Mouse (Mus musculus) right cerebral cortex, postnatal 14 days (tissue): ENCODE measurements around the gene Gm49354.
"Not testable (repeated sequence)": the region's sequence is repeated elsewhere in the genome, so short reads cannot be mapped to it uniquely, and the experiment has no call there.

ENCODE experiments used
- DNase-seq: peaks from one replicate; pipeline ENCODE4 v3.0.0; 2022

The Gm49354 gene

DNA sequence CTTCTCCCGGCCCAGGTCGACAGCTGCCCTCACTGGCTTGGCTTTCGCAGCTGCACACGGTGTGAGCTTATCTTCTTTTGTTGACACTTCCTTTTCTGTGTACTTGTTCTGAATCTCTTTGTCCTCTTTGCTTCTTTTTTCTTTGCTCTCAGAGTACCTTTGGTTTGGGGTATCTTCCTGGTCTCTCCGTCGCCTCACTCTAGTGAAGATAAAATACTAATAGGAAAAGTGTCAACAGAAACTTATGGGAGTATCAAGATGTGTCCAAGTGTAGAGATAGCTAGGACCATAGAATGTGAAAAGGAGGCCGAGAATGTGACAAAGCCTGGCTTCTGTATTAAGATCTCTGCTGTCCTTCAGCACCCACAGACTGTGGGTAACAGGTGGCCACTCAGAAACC is at the start of gene Gm49354:
Gene Gm49354 (minus strand): TSS at position 101 of the 400 bp plus-strand sequence.
- no peak for DNase-seq

DNA sequence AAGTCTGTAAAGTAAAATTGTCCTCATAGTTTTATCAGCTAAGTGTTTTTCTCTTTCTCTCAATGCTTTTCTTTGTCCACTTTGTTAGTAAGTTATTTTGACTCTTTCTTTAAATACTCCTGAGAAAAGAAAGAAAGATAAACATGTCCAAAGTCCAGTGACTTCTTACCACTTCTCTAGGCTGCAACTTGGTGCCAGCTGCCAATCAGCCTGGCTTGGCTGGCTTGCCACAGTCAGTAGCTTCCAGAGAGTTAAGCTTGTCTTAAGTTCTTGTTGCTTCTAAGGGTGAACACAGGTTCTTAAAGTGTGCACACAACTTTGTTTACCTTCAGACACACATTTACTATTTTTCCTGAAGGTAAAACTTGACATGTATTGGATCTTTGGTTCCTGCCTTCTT is 43.9 kb upstream of the Gm49354 start:
- DNase-seq, result no peak

DNA sequence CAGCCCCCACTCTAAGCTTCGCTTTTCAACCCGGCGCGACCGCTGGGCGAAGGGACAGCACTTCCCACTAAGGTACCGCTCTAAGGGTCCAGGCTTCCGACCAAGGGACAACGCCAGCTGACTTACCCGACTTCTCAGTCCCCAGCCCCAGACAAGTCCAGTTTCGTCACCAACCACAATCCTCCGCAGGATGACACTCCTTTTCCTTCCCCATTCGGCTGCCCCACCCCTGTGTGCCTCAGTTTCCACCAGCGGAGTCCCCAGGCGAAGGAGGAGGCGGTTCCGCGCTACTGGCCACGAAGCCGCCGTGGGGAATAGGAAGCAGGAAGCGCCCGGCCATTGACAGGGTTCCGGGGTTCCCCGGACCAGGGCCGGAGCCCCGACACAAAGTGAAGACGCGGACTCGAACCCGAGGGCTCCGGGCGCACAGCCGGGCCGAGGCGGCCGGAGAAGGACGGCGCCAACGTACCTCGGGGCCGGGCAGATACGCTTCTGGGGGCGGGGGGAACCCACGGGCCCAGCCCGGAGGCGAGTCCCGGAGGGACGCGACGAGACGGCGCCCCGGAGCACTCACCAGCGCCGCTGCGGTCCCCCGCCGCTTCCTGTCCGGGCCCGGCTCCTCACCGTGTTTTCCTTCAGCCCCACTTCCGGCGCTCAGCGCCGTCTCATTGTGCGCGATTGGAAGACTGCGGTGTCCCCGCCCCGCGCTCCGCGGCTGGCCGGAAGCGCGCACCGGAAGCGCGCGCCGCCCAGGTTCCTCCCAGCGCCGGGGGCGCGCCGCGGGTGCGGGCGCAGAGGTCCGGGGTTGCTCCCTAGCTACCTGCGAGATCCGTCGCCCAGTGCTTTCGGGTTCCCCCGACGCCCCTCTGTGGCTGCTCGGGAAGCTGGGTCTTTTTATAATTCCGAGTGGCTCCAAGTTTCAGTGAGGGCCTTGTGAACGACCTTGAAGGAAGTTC is 40.7 kb upstream of the Gm49354 start, which contains the start of gene Tut7:
Gene Tut7 (minus strand): TSS at position 641 of the 956 bp plus-strand sequence.
- peak; percentile 92 for DNase-seq

DNA sequence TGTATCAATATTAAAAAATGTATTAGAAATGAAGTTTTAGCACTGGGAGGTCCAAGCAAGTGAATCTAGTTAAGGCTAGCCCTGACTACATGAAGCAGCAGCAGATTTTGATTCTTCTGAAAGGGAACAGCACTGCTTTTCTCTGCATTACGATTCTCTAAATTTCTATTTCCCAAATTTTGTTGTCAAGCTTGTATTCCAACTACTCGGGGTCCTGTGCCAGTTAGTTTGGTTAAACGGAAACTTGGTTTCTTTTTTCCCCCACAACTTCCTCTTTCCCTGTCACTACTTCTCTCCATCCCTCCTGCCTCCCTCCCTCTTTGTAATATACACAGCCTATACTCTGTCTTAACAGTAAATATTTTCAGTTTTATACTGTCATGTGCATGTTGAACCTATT is 38.8 kb upstream of the Gm49354 start:
- DNase-seq, result no peak

DNA sequence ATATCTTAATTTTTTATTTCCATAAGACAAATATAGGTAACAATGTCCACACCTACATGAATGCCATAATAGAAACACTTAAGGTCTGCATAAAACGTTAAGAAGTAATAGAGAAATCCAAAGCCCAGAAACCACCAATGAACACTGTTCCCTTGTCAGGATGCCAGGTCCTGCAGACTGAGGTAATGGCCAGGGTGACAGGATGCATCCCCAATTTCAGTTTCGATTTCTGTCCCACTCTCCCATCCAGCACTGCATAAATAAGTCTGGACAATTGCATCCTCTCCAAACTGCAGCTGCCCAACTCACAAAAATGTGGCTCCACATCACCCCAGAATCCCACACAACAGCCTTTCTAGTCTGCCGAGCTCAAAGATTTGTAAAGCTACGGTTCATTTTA is 38.1 kb upstream of the Gm49354 start:
- DNase-seq, result no peak

DNA sequence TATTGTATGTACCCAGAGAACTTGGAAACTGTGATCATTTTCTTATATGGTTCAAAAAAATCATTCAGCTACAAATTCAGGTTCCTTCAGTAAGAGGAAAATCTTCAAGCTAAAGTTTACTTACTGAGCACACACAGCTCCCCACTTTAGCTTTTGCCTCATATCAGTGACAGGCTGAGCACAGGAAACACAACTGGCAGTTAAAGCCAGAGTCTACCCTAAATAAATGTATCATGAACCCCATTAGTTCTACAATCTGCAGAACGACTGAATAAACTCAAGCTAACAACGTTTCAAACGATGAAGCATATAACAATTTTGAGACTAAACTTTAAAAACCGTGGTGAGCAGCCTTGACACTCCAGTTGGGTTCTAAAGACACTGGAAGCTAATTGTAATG is 35.3 kb upstream of the Gm49354 start:
- DNase-seq, result no peak

DNA sequence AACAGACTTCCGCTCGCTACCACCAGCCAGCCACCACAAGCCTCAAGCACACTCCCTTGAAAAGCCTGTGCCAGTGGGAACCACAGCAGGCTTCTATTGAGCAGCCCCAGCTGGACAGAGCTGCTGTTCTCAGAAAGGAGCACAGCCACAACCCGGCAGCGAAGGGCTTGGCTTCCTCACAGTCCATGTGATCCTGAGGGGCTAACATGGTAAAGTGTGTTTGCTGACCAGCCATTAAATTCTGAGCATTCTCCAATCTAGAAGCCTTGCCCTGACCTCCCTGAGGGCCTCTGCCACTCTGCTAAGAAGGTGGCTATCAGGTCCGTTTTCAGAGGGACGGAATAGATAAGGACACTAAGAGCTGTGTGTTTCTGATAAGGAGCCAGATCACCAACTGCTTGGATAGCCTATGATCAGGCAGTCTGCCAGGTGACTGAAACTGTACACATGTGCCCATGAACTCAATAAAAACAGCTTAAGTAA is 32.1 kb upstream of the Gm49354 start:
- no peak for DNase-seq

DNA sequence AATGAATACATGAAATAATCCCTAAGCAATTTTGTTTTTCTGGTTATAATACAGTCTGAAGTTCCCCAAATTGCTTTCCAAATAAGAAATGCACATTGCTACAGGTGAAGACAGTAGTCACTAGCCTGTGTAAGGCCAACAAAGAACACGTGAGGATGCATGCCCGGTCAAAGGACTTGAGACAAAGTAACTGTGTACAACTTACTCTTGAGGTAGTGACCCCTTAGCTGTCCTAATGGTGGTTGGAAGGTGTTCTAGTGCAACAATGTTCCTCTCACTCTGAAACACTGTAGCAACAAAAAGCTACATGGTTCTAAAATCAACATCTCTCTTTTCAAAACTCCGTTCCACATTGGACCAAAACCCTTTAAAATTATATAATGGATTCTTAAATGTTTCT is 29.5 kb upstream of the Gm49354 start:
- DNase-seq, result no peak

DNA sequence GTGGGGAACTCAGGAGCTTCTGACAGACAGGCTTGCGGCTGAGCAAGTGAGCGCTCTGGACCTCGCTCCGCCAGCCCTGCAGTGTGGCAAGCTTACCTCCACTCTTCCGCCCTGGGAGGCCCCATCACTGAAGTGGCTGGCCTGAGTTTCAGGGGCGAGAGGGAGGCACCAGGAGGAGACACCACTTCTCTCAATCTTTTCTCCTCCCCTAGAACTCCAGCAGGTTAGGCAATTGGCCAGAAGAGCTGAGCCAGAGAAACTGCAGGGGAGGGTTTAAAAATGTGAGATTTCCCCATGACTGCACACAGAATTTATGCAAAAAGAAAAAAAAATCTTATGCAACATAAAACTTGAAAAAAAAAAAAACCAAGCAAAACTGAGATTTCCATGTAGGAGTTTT is 19.0 kb upstream of the Gm49354 start:
- no peak for DNase-seq

DNA sequence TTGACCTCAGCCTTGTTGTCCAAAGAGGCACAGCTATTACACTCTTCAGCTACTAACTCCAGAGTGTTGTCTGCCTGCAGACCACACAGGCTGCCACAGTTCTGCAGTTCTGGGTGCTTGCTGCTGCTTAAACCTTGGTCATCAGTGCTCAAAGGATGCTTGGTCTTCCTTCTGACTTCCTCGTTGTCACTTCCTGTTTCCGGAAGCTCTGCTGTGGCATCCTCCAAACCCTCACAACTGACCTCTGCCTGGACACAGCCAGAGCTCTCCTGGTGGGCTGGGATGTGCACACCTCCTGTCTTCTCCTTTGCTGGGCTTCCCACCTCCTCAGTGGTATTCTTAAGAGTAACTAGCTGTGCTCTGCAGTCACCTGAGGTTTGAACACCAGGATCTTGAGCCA is 18.0 kb upstream of the Gm49354 start:
- DNase-seq, result no peak

DNA sequence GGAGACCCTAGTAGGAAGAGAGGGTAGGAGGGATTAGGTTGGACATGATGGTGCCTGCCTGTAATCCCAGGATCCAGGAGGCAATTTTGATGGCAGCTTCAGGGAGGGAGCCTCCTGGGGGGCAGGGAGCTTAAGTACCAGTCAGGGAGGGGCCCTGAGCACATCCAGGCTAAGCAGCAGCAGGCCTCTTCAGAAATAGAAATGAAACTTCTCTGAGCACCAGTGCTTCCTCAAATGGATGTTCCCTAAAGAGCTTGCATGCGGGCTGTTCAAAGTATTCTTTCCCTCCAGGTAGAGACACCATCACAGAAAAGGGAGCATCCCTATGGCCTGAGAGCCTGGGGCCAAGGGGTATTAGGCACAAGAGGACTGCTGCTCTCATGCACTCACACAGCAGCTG is 16.3 kb upstream of the Gm49354 start:
- no peak for DNase-seq

DNA sequence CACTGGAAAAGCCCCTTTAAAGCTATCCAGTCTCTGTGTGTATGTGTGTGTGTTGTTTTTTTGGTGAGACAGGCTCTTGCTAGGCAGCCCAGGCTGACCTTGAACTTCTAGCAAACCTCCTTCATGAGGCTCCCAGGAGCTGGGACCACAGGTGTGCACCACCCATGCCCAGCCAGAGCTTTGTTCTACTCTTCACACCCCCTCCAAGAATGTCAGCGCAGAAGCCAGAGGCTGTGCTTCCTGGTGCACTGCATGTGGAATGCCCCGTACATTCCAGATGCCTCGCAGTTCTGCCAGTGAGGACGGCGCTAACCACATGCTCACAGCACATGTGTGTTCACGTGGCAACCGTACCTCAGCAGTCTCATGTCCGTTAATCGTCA is 14.4 kb upstream of the Gm49354 start:
- DNase-seq, result no peak

DNA sequence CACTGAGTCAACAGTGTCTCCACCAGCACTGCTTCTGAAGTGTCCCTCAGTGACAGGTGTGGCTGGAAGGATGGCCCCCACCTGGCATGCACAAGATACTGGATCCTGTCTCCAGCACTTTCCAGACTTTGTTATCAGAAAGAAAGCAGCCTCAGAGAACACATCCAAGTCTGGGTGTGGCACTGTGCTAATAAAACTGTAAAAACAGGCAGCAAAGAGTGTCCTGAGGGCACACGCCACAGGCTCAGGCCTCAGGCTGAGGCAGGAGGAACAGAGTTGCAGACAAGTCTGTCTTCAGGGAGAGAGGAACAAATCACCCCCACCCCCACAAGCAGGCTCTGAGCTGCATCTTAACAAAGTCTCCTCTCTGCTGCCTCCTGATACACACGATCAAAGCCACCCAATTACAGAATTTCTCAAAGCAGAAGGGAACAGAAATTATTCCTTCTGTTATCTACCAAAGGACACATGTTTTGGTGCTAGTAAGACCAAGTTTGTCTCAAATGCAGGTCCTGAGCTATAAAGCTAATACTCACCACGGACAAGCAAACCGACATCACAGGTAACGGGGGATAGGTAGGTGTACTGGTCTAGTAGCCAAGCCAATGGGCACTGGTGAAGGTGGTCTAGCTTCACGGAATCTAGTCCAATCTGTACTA is 13.9 kb upstream of the Gm49354 start:
- no peak for DNase-seq

DNA sequence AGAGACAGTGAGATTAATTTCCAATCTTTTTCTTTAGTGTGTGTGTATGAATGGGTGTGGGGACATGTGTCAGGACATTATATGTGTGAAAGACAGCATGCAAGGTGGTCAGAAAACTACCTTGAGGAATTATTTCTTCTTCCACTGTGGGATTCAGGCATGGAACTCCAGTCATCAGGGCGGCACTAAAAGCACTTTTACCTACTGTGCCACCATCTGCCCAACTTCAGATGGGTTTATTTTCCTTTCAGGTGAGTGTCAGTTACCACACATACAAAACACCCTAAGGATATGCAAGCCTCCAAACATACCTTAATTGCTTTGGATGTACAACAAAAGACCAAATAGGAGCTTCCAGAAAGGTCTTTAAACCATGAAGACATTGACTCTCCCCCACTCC is 12.7 kb upstream of the Gm49354 start:
- DNase-seq, result no peak

DNA sequence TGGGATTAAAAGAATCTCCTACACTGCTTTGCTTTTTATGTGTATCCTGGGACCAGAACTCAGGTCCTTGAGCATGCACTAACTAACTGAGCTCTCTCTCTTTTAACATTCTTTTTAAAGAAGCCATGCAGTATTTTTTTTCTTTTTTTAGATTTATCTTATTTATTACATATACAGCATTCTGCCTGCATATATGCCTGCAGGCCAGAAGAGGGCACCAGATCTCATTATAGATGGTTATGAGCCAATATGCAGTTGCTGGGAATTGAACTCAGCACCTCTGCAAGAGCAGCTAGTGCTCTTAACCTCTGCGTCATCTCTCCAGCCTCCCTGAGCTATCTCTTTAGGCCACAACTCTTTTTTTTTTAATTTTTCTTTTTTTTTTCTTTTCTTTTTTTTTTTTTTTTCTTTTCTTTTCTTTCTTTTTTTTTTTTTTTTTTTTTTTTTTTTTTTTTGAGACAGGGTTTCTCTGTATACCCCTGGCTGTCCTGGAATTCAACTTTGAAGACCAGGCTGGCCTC is 2.2 kb downstream of the Gm49354 start:
- not testable (repeated sequence) for DNase-seq

DNA sequence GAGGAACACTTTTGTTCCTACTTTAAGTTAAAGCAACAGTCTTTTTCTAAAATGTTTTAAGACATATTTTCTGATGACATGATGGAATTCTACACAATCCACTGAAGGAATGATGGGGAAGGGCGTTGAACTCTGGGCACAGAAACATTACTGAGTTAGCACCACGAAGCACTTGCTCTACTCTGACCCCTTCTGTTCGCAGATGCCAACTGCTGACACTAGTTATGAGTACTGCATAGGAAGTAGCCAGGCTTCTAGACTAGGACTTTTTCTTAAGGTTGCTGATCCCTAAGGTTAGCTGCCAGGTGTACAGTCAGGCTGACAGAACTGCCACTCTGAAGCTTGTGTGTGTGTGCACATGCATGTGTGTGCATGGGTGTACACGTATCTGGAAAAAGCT is 2.8 kb downstream of the Gm49354 start:
- DNase-seq, result no peak

DNA sequence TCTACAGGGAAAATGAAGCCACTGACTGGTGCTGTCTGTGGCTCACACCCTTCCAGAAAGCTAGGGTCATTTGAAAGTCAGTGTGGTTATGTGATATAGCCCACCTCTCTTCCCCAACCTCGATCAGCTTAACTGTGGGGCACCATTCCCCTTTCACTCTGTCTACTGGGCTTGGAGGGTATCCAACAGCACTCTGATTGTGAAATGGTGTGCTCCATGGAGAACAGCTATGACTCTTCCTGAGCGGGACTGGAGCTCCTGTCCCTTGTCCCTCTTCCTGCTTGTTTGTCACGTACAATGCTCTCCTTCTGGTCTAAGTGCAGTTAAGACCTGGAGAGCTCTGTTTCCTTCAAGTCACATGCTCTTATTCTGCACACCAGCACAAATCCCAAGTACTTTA is 6.9 kb downstream of the Gm49354 start:
- DNase-seq, result no peak

DNA sequence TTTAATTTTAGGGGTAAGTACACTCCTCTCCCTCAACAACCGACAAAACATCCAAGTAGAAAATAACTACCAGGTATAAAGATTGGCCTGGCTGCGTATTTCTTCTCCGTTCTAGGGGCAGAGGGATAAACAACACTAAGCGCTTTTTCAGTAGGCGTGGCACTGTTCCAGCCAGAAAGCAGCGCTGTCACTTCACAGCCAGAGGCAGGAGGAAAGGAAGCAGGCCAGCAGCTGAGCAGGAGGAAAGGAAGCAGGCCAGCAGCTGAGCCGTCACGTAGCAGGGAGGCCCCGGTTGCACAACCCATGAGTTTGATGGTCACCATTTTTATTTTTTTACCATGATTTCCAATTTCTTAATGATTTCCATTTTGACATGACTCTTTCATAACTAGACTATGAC is 10.8 kb downstream of the Gm49354 start:
- DNase-seq, result peak; percentile 74

DNA sequence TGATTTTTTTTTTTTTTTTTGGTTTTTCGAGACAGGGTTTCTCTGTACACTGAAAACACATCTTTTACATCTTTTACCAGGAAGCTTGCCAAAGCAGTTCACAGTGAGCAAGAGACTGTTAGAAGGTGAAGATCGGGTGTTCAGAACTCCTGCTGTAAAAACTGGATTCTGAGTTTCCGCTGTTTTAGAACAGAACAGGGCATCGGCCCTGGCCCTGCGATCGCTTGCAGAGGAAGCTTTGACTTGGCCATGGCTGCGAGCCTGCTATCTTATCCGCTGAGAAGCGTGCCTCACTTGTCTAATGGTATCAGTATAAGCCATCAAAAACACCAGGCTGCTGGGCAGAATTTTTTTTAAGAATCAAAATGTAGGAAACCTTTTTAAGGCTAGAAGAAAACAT is 11.2 kb downstream of the Gm49354 start:
- DNase-seq, result no peak

DNA sequence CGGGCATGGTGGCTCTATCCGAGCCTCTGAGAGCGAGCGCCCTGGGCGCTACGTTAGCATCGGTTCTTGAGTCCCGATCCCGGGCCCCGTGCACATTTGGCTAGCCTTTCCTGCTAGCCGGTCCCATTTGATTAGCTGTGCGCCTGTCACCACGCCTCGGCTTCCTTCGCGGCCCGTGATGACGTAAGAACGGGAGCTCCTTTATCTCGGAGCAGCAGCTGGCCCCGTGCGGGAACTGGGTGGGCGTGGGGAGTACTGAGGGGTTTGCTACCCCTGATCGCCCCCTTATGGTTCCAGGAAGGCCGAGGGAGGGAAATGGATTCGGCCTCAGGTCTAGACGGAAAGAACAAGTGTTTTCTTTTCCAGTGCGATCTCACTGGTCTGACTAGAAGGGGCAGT is 11.9 kb downstream of the Gm49354 start:
- DNase-seq, result peak; percentile 86

DNA sequence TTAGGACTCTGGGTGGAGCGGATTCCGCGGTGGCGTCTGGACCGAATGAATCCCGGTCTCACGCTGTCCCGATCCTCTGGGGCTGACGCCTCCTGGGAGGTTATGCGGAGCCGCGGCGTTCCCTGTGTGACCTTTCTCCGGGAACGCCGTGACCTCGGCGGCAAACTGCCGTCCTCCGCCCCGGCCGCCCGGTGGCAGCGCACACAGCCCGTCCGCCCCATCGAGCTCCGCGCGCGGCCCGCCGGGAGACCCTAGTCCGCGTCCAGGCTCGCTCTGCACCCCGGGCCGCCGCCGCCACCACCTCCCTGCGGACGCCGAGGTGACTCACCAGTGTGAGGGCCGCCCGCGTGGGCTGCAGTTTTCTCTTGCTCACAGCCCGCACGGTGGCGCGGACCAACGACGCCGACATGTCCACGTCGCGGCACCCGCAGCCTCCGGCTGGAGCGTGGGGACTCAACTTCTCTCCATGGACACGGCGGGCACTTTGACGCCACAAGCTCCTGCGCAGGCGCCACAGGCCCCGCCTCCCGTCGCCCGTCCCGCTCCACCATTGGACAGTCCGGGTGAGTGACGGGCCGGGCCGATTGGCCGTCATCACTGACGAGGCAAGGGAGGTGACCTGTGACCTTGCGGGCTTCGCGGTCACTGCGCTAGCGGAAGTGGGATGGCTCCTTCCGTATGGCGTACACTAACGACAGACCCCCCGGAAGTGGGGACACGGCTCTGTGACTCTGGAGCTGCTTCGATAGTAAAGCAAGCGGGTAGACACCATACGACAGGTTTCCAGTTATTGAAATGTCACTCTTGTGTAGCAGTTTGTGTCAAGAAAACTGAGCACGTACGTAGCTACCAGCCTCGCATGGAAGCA is 12.5 kb downstream of the Gm49354 start, which contains the start of gene Isca1:
Gene Isca1 (minus strand): TSS at position 515 of the 868 bp plus-strand sequence.
- peak; percentile 100 for DNase-seq

DNA sequence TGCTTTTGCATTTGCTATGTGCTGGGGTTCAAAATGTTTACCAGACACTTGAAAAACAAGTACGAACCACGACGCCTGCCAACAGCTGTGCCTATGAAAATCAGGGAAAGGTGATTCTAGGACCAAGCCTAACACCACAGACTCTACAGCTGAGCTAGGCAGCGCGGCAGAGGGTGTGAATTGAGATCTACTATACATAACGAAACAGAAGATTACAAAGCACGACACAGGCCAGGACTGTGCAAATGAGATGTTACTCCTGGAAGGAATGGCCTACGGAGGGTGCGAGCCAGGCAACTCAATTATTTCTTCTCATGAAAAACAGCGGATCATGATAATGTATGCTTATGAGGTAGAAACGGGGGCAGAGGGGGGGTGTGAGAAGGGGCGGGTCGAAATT is 13.5 kb downstream of the Gm49354 start:
- no peak for DNase-seq
